Mouse (Mus musculus): Measurements from ENCODE around the gene Atg7.

The Atg7 gene

GRCm38 (mm10) chr6:114685412-114685811 lies 42.5 kb downstream of the Atg7 start:
- no peak for DNase-seq

- DNase-seq: no peak
Measured at GRCm38 (mm10) chr6:114687035-114687434, 44.1 kb downstream of the Atg7 start.

GRCm38 (mm10) chr6:114690661-114691060 lies 47.8 kb downstream of the Atg7 start:
- DNase-seq: no peak

GRCm38 (mm10) chr6:114691530-114691929 lies 48.6 kb downstream of the Atg7 start:
- DNase-seq: no peak

DNA sequence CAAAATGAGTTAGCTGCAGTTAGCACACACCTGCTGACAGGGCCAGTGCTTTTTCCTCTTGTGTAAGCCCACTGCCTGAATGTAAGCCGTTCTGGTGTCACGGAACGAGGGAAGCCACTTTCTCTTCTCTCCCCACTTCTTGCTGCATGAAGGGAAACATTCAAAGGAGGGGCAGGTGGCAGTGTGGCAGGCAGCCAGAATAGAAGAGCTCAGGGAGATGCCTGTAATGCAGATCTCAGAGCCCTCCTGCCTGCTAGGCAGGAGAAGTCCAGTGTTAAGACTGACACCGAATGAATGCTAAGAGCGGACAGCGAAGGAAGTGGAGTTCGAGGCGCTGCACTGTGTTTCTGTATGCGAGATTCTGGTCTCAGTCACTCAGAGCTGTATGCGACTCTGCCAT lies 49.8 kb downstream of the Atg7 start:
- DNase-seq: no peak

DNA sequence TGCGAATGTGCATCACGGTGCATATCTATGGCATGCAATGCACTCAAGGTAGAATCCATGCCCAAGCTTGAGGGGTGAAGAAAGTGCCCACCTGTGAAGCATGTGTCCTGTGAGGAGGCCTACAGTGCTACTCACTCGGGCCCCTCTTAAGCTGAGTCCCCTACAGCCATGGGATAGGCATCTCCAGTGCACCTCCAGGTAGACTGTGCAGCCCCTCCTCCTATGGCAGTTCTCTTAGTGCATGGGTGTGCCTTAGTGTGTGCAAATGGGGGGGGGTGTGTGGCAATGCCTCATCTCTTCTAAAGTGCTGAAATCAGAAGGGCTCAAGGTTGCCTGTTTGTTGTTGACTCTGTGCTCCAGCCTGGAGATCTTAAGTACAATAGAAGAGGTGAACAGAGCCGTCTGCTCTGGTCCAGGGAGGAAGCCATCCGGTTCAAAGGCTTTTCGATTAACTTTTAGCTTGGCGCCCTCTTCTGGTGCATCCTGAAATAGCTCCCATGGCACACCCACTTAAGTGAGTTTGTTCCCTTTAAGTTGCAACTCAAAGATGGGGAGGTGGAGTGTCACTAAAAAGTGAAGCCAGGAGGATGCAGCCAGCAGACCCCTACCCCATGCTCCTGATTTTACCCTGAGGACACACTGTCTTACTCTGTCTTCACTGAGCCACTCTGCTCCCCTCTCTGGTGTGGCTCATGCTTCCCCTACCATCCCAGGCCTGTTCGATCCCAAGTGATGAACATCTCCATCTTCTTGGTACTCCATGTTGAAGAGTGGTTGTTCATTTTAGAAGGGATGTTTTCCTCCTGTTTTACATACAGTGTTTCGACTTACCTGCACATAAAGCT lies 55.0 kb downstream of the Atg7 start:
- DNase-seq: peak; percentile 40

GRCm38 (mm10) chr6:114698578-114698977 lies 55.7 kb downstream of the Atg7 start:
- DNase-seq: no peak

GRCm38 (mm10) chr6:114700704-114701103 lies 57.8 kb downstream of the Atg7 start:
- no peak for DNase-seq

GRCm38 (mm10) chr6:114707032-114707431 lies 64.1 kb downstream of the Atg7 start:
- no peak for DNase-seq

GRCm38 (mm10) chr6:114712242-114713050 lies 69.5 kb downstream of the Atg7 start:
- no peak for DNase-seq

GRCm38 (mm10) chr6:114713538-114713937 lies 70.6 kb downstream of the Atg7 start:
- no peak for DNase-seq

GRCm38 (mm10) chr6:114714654-114715053 lies 71.8 kb downstream of the Atg7 start:
- no peak for DNase-seq

DNA sequence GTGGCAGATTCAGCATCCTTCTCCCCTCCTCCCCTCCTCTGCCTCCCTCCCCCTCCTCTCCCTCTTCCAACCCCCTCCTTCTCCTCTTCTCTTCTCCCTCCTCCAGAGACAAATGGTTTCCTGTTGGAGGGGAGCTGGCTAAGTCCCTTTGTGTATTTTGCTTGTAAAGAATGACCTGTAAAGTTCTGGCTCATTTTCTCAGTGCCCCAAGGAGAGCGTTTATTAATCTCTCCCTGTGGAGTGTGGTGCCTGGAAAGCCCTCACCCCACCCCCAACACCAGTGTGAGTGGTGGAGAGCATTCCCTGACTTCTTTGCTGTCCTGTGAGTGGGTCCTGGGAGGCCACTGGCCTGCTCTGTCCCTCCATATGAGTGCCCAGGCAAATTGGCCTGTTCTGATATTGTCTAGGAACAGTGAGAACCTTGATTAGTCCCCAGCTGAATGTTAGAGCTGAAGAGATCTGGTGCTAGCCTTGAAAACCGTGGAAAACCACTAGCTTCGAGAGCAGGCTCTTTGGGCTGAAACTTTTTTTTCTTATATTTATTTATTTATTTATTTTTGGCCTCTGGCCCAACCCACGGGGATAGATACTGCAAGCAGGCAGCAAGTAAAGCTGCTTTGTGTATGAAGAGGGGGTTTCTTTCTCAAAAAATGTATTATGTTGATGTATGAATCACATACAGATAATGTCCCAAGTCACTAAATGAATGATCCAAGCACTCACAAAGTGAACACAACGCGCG lies 72.6 kb downstream of the Atg7 start:
- DNase-seq: no peak

- no peak for DNase-seq
Measured at GRCm38 (mm10) chr6:114719100-114719499, 76.2 kb downstream of the Atg7 start.

DNA sequence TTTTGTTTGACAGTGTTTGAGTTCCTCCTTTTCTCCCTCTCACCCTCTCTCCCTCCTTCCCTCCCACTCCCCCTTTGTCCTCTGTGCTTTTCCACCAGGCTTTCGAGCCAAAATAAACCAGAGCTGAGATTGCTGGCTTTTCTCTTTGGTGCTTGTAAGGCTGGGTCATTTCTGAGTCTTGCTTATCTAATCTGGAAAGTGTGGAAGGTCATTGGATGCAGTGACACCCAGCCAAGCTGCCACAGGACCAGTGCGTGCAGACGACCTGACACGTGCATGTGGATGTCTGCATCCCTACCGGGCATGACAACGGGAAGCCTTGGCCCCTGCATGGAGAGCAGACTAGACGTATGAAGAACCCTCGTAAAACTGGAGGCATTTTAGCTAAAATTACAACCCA lies 76.8 kb downstream of the Atg7 start:
- no peak for DNase-seq

DNA sequence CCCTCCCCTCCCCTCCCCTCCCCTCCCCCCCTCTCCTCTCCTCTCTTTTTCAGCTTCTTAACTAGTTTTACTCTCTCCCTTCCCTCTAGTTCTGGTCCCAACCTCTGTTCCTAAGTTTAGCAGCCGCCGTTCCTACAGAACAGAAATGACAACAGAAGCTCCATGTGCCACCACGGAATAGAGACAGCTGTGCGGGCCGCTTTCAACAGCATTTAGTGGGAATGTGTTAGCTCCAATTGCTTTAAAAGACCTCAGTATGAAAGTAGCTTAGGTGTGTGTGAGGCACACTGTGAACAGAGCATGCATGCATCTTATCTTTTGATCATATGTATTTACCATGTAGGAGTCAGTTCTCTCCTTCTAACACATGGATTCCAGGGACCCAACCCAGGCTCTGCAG lies 79.1 kb downstream of the Atg7 start:
- no peak for DNase-seq

DNA sequence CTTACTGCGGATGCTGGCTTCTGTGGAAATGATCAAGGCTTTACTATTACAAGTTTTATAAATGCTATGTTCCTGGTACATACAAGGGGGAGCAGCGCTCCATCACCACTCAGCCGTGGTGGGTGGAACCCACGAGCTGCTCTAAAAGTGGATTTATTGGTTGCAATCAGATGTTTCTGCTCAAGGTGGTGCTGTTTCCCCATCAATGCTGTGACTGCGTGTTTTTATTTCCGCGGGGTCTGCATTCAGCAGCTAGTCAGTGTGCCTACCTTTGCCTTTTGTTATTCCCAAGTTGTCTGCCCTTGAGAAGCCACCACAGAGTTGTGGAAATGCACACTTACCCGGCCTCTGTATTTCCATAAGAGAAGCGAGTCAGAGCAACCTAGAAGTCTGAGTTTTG lies 81.0 kb downstream of the Atg7 start:
- DNase-seq: peak; percentile 12

- no peak for DNase-seq
Measured at GRCm38 (mm10) chr6:114724351-114724750, 81.5 kb downstream of the Atg7 start.

GRCm38 (mm10) chr6:114725147-114725575 lies 82.3 kb downstream of the Atg7 start:
- no peak for DNase-seq

DNA sequence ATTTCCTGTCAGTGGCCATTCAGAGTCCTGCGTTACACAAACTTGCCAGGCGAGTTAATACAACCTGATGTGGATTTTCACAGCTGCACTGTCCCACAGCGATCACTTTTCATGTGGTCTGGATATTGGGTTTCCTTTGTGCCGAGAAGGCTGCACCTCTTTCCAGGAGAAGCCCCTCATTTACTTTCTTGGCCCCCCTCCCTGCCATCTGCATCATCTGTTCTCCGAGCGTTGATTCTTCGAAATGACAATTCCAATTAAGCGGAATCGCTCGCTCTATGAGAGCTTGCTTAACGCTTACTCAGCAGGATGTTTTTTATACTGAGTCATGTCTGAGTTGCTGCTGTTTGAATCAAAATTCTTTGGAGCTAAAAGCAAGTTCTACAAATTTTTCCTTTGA lies 83.8 kb downstream of the Atg7 start:
- no peak for DNase-seq

- no peak for DNase-seq
Measured at GRCm38 (mm10) chr6:114733156-114733555, 90.3 kb downstream of the Atg7 start.

- DNase-seq: no peak
Measured at GRCm38 (mm10) chr6:114733681-114734080, 90.8 kb downstream of the Atg7 start.

DNA sequence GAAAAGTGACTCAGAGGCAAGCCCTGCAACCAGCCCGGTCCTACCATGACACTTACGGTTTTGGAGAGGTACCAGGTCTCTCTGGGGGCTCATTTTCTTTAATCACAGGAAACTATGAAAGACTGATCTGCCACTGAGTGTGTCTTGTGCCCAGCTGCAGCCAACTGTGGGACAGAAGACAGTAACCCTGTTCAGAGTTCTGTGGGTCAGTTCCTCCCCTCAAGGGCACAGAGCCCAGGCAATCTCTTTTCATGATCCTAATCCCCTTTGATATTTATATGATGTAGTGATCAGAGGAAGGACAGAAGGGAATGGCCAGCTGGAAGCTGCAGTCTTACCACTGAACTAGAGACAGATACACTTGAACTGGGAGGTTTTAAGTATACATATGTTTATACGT lies 92.2 kb downstream of the Atg7 start:
- no peak for DNase-seq

Data from cerebellum, adult 11 months (tissue).